Mouse (Mus musculus): ENCODE data around the gene Zfp819. TPM values are rescaled to one million over a fixed set of nuclear protein-coding genes. Genes with fewer than 3 reads are reported as not detected.
A peak's percentile ranks its signal among the peaks of the same experiment; 100 is the strongest.

The Zfp819 gene
- polyA plus RNA-seq (2012): 0.01 TPM in 1 of 2 replicates, not detected in the other

DNA sequence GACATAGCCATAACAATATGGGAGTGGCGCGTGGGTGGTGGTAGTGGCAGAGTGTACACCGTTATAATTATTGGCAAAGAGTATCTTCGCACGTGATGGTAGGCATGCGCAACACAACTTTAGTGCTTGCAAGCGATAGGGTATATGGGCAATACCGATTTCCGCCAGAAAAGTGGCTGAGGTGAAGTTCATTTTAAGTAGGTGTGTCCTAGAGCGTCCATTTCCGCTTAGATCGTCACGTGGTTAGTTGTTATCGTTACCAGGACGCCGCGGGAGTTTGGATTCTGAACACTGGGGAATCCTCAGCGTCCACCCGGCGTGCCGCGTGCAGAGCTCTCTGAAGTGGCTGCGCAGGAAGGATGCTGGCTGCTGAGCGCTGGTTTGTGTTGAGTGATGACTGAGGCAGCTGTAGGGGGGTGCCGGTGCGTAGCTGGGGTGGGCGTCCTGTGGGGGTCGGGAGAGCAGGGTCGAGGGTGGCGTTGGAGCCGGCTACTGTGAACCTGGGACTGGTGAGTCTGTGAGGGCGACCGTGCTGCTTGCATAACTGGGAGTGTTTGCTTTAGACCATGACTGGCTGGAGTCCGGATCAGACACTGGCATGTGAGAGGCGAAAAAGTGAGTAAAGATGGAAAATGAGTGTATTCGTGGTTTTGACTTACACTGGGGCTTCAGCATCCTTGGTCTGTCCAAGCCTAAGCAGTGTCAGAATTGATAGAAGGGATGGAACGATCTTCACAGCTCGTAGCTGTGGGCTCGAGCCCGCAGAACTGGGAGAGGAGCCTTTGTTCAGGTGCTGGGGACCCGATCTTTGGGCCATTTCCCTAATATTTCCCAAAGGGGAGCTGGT, at the start of gene Zfp819:
Gene Zfp819 (plus strand): TSS at position 274 of the 847 bp plus-strand sequence.
- peaks cover 2% of the 10 kb centered on the region; the same call in 1 of the 2 replicates for H3K9me3 ChIP-seq (ENCODE audit: control insufficient read depth, low read length)
- H3K4me3 ChIP-seq (replicated peaks): no peak within 1 kb of the TSS
- TF ChIP-seq GATA1 (IDR thresholded peaks at IDR 0.05; ENCODE audit: low read length) (no peak), TAL1 (IDR thresholded peaks at IDR 0.05; ENCODE audit: low read length) (no peak)
- H3K4me1 ChIP-seq (ENCODE audit: control insufficient read depth): no peaks in the 10 kb centered on the region
- no peaks in the 10 kb centered on the region for H3K36me3 ChIP-seq (ENCODE audit: control insufficient read depth)
- peaks cover 6% of the 10 kb centered on the region for H3K27me3 ChIP-seq (ENCODE audit: control insufficient read depth)

DNA sequence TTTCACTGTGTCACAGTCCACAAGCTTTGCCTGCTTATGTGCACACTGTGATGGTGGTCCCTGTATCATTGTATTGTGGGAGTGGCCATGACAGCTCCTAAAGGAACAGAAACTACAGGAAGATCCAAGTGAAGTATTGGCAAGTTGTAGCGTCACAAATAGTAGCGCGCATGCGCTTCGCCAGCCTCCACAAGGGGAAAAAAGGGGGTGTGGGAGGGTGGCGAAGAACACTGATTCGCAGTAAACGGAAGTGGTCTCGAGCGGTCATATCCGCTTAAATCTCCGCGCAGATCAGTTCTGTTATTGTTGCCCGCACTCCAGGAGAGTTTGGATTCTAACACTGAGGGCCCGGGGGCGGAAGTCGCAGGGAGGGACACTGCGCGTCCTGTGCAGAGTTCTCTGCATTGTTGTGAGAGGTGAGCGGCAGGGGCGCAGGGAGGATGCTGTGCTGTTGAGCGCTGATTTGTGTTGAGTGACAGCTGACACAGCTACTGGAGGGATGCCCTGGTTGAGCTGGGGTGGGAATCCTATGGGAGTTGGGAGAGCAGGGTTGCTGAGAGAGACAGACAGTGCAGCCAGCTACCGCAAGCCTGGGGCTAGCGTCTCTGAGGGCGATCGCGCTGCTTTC, 44.8 kb upstream of the Zfp819 start, which contains the start of gene Zfp658:
Gene Zfp658 (plus strand): TSS at position 251 of the 628 bp plus-strand sequence.
- no peak for TF ChIP-seq TAL1 (IDR thresholded peaks at IDR 0.05; ENCODE audit: low read length)
- H3K4me3 ChIP-seq (replicated peaks): peak within 1 kb of the TSS; percentile 53
- no peaks in the 10 kb centered on the region for H3K9me3 ChIP-seq (ENCODE audit: control insufficient read depth, low read length)
- peaks cover 2% of the 10 kb centered on the region; the same call in 1 of the 2 replicates for H3K4me1 ChIP-seq (ENCODE audit: control insufficient read depth)
- H3K36me3 ChIP-seq (ENCODE audit: control insufficient read depth): no peaks in the 10 kb centered on the region
- peaks cover 5% of the 10 kb centered on the region for H3K27me3 ChIP-seq (ENCODE audit: control insufficient read depth)

DNA sequence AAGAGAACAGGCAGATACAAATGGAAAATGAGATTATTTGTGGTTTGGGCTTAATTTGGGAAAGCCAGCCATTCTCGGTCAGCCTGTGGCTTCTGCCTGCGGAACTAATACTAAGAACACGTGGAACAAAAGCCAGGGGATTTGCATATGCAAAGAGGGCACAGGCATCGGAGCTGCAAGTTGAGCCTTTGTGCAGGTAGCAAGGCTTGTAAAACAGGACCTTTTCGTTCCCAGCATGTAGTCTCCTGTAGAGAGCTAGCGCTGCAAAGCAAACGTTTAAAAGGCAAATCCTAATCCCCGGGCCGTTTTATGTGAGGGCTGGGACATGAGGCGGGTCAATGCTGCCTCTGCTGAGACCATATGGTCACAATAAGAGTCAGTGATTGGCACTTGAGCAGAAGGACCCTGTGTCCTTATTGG, 44.3 kb upstream of the Zfp819 start:
- Histone ChIP-seq H3K9me3 (ENCODE audit: control insufficient read depth, low read length) (no peaks in the 10 kb centered on the region), H3K4me3 (replicated peaks) (peak overlapping the region; percentile 53), H3K27me3 (ENCODE audit: control insufficient read depth) (peaks cover 5% of the 10 kb centered on the region), H3K36me3 (ENCODE audit: control insufficient read depth) (no peaks in the 10 kb centered on the region; the same call in 1 of the 2 replicates), H3K4me1 (ENCODE audit: control insufficient read depth) (peaks cover 2% of the 10 kb centered on the region; the same call in 1 of the 2 replicates)
- TF ChIP-seq GATA1 (IDR thresholded peaks at IDR 0.05; ENCODE audit: low read length) (no peak), TAL1 (IDR thresholded peaks at IDR 0.05; ENCODE audit: low read length) (no peak)

DNA sequence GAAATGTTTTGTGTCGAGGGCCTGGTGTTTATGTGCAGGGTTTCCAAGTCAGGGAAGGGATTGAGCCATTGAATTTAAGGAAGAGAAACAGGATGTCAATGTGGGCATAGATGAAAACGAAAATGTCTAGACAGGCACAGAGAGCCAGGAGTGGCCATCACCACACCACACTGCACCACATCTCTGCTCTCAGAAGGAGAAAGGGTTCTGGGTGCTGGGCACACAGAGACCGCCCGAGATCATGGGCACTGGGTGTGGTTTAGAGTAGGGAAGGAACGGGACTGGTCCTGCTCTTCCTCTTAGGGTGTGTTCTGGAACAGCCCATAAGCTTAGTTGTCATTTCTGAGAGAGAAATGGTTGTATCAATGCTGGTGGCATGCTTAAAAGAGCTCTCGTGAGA, 43.7 kb upstream of the Zfp819 start:
- H3K4me3 ChIP-seq (replicated peaks): no peak overlapping the region
- no peaks in the 10 kb centered on the region; the same call in 1 of the 2 replicates for H3K36me3 ChIP-seq (ENCODE audit: control insufficient read depth)
- H3K27me3 ChIP-seq (ENCODE audit: control insufficient read depth): peaks cover 5% of the 10 kb centered on the region

DNA sequence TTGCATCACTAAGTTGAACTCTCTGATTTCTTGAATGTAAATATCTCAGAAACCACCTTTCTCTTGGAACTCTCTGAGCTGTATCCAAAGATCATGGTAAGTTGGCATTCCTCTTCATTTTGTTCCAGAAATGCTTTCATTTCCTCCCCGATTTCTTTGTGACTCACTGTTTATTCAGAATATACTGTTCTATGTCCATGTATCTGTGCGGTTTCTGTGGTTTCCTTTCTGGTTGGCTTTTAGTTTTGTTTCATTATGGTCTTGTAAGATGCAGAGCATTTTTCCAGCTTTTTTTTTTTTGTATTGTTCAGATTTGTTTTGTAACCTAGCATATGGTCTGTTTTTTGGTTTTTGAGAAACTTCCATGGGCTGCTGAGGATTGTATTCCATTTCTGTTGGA, 35.8 kb upstream of the Zfp819 start:
- Histone ChIP-seq H3K4me1 (ENCODE audit: control insufficient read depth) (no peaks in the 10 kb centered on the region), H3K4me3 (replicated peaks) (no peak overlapping the region), H3K9me3 (ENCODE audit: control insufficient read depth, low read length) (peaks cover 2% of the 10 kb centered on the region; the same call in 1 of the 2 replicates), H3K36me3 (ENCODE audit: control insufficient read depth) (no peaks in the 10 kb centered on the region; the same call in 1 of the 2 replicates), H3K27me3 (ENCODE audit: control insufficient read depth) (no peaks in the 10 kb centered on the region)
- TF ChIP-seq GATA1 (IDR thresholded peaks at IDR 0.05; ENCODE audit: low read length) (no peak), TAL1 (IDR thresholded peaks at IDR 0.05; ENCODE audit: low read length) (no peak)

More for the DNA sequence above, 43.7 kb upstream of the Zfp819 start:
- Histone ChIP-seq H3K4me1 (ENCODE audit: control insufficient read depth) (peaks cover 2% of the 10 kb centered on the region; the same call in 1 of the 2 replicates), H3K9me3 (ENCODE audit: control insufficient read depth, low read length) (no peaks in the 10 kb centered on the region)
- TF ChIP-seq TAL1 (IDR thresholded peaks at IDR 0.05; ENCODE audit: low read length) (no peak), GATA1 (IDR thresholded peaks at IDR 0.05; ENCODE audit: low read length) (no peak)

DNA sequence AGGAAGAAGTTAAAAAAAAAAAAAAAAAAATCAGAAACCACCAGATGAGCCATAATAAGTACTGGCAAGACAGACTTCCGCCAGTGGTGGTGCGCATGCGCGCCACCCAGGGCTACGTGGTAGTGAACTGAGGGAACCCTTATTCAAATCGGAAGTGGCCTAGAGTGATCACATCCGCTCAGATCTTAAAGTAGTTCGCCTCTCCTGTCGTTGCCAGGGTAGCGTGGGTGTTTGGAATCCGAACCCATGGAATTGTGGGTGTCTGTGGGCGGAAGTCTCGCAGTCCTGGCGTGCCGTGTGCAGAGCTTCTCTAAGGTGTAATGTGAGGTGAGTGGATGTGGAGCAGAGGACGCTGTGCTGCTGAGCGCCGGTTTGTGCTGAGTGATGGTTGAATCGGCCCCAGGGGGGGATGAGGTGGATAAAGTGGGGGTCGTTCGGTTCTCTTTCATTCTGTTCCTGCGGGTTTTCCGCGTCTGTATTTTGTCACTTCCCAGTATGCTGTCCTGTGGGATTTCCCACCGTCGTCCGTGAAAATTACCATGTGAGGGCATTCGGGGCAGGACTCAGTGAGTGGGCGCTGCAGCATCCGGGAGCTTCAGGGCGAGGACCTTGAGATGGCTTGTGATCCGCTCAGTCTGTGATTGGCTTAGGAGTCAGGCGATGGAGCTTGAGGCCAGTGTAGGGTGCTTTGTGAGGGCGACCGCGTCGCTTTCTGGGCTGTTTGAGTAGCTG, 27.4 kb upstream of the Zfp819 start, which contains the start of gene Zfp719:
Gene Zfp719 (plus strand): TSS at position 171 of the 732 bp plus-strand sequence.
- no peaks in the 10 kb centered on the region for H3K27me3 ChIP-seq (ENCODE audit: control insufficient read depth)
- no peaks in the 10 kb centered on the region for H3K9me3 ChIP-seq (ENCODE audit: control insufficient read depth, low read length)
- H3K36me3 ChIP-seq (ENCODE audit: control insufficient read depth): peaks cover 5% of the 10 kb centered on the region
- peak within 1 kb of the TSS; percentile 81 for H3K4me3 ChIP-seq (replicated peaks)
- H3K4me1 ChIP-seq (ENCODE audit: control insufficient read depth): peaks cover 17% of the 10 kb centered on the region
- TF ChIP-seq TAL1 (IDR thresholded peaks at IDR 0.05; ENCODE audit: low read length) (no peak), GATA1 (IDR thresholded peaks at IDR 0.05; ENCODE audit: low read length) (no peak)

DNA sequence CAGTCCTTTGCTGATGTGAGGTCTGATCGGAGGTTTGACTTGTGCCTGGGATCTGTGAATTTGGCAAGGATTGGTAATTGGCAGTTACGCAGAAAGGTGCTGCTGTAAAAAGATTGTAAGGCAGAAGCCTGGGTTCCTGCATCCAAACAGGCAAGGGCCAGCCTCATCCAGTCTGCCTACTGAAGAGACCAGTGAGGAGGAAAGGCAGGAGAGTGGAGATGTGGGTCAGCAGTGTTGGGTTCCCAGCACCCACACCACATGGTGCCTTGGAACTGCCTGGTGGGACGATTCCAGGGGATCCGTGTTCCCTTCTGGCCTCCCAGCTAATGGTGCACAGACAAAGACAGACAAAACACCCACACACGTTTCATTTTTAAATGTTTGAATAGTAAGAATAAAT, 26.4 kb upstream of the Zfp819 start:
- H3K4me3 ChIP-seq (replicated peaks): peak overlapping the region; percentile 81
- H3K4me1 ChIP-seq (ENCODE audit: control insufficient read depth): peaks cover 17% of the 10 kb centered on the region
- H3K36me3 ChIP-seq (ENCODE audit: control insufficient read depth): peaks cover 12% of the 10 kb centered on the region
- no peaks in the 10 kb centered on the region for H3K9me3 ChIP-seq (ENCODE audit: control insufficient read depth, low read length)
- no peaks in the 10 kb centered on the region for H3K27me3 ChIP-seq (ENCODE audit: control insufficient read depth)
- TF ChIP-seq TAL1 (IDR thresholded peaks at IDR 0.05; ENCODE audit: low read length) (no peak), GATA1 (IDR thresholded peaks at IDR 0.05; ENCODE audit: low read length) (no peak)

DNA sequence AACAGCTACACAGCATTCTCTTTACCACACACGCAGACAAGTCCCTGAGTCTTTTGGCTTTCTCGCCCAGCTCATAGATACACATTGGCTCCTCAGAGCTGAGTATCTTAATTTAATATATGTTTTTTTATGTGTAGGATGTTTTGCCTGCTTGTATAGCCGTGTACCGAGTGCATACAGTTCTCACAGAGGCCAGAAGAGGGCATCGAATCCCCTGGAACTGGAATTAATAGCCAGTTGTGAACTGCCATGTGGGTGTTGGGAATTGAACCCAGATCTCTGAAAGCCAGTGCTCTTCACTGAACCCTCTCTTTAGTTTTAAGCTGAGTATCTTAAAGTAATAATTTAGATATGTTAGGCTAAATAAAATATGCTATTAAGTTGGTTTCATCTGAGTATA, 22.2 kb upstream of the Zfp819 start:
- Histone ChIP-seq H3K4me3 (replicated peaks) (no peak overlapping the region), H3K36me3 (ENCODE audit: control insufficient read depth) (peaks cover 48% of the 10 kb centered on the region)

More for the DNA sequence above, 22.2 kb upstream of the Zfp819 start:
- no peak for TF ChIP-seq GATA1 (IDR thresholded peaks at IDR 0.05; ENCODE audit: low read length)
- TF ChIP-seq TAL1 (IDR thresholded peaks at IDR 0.05; ENCODE audit: low read length): no peak
- H3K4me1 ChIP-seq (ENCODE audit: control insufficient read depth): peaks cover 11% of the 10 kb centered on the region
- no peaks in the 10 kb centered on the region for H3K27me3 ChIP-seq (ENCODE audit: control insufficient read depth)
- no peaks in the 10 kb centered on the region for H3K9me3 ChIP-seq (ENCODE audit: control insufficient read depth, low read length)

Measured in erythroblast, embryonic 14.5 days (primary cell).